ENCODE assay signal across 32 mouse cellular contexts in genomic region chr3:117147414-117147813, GRCm38 (mm10).
A peak's percentile ranks its signal among the peaks of the same experiment; 100 is the strongest.
DNase-seq lines count a peak whose midpoint lies in the region; ATAC-seq and TF ChIP-seq lines count a peak whose summit lies in the region.
"Had no signal": no experiment of that assay in that cellular context is flagged by ENCODE, and none has a peak within 500 bp of the region (broad histone marks: within the 10 kb centered on the region; RNA-seq: fewer than 3 reads in every experiment).

No protein-coding gene starts in this region.

- TF ChIP-seq EP300 in heart, adult 2 months (IDR thresholded peaks at IDR 0.05; ENCODE audit: insufficient read depth, low read depth, low read length) = no peak
- TF ChIP-seq EP300 in liver, postnatal 0 days (IDR thresholded peaks at IDR 0.05; ENCODE audit: low read depth) = no peak

- H3K9ac ChIP-seq in heart, adult 2 months (ENCODE audit: low read depth, low read length) = no peak overlapping the region
- no peak overlapping the region for H3K9ac ChIP-seq in liver, postnatal 0 days (replicated peaks)
- H3K9ac ChIP-seq in liver, embryonic 11.5 days (ENCODE audit: low read depth, low read length) = no peak overlapping the region
- no peak overlapping the region for H3K9ac ChIP-seq in intestine, embryonic 15.5 days
- H3K9ac ChIP-seq: embryonic facial prominence, embryonic 15.5 days; forebrain, embryonic 12.5 days; forebrain, postnatal 0 days; hindbrain, embryonic 13.5 days; kidney, embryonic 15.5 days; limb, embryonic 13.5 days; liver, embryonic 13.5 days; neural tube, embryonic 15.5 days; stomach, embryonic 15.5 days had no signal

- no peaks in the 10 kb centered on the region for H3K79me2 ChIP-seq in heart, adult 2 months (replicated peaks; ENCODE audit: control insufficient read depth, insufficient read depth, low read length)

- WGBS in heart, adult 2 months = 89% methylated on average over 2 of the region's 2 CpGs
- 78% methylated on average over 2 of the region's 2 CpGs for WGBS in liver, postnatal 0 days (ENCODE audit: insufficient replicate concordance)
- 86% methylated on average over 2 of the region's 2 CpGs for WGBS in liver, embryonic 11.5 days
- 89% methylated on average over 2 of the region's 2 CpGs for WGBS in intestine, embryonic 15.5 days

- in situ Hi-C loops in Patski (cut with MboI; ENCODE audit: low pct_unique_long_range_greater_than_20kb) = no loop called here

- TF ChIP-seq CTCF in heart, adult 2 months (IDR thresholded peaks at IDR 0.05) = peak; percentile 19; the same call in 1 of the 2 replicates
- TF ChIP-seq CTCF in liver, postnatal 0 days (IDR thresholded peaks at IDR 0.05; ENCODE audit: low read depth) = 0 out of 2 replicates have a peak, but pooled peaks have one; percentile 8
- peak; percentile 63 for TF ChIP-seq CTCF in E14TG2a.4 (conservative IDR thresholded peaks at IDR 0.05; ENCODE audit: low read length)
- peak; percentile 49 for TF ChIP-seq CTCF in Patski (IDR thresholded peaks at IDR 0.05)

- H3K27me3 ChIP-seq in heart, adult 2 months (ENCODE audit: control insufficient read depth, insufficient read depth, low read length) = no peaks in the 10 kb centered on the region
- no peaks in the 10 kb centered on the region for H3K27me3 ChIP-seq in liver, postnatal 0 days (ENCODE audit: insufficient read depth, low read length)
- H3K27me3 ChIP-seq in liver, embryonic 11.5 days (replicated peaks; ENCODE audit: control insufficient read depth, insufficient read depth, low read length) = no peaks in the 10 kb centered on the region
- H3K27me3 ChIP-seq in E14TG2a.4 (ENCODE audit: insufficient read depth, low read length) (no peaks in the 10 kb centered on the region), Patski (no peaks in the 10 kb centered on the region)
- H3K27me3 ChIP-seq in intestine, embryonic 15.5 days (replicated peaks) = no peaks in the 10 kb centered on the region
- H3K27me3 ChIP-seq: embryonic facial prominence, embryonic 15.5 days; forebrain, embryonic 12.5 days; hindbrain, embryonic 13.5 days; kidney, embryonic 15.5 days; limb, embryonic 13.5 days; liver, embryonic 13.5 days; neural tube, embryonic 15.5 days; stomach, embryonic 15.5 days had no signal

- CTCF ChIA-PET in Patski (lab: Charles Lee) = no interaction called here

- DNase-seq in heart, adult 2 months = no peak
- DNase-seq in heart, adult 9 months (ENCODE audit: low spot score in 2 of 2) = no peak
- DNase-seq in liver, postnatal 0 days = no peak
- DNase-seq in liver, embryonic 11.5 days (ENCODE audit: low spot score) = no peak
- no peak for DNase-seq in Patski (ENCODE audit: low read depth, low spot score)
- DNase-seq in T-cell, adult 2 months (ENCODE audit: low spot score) = no peak
- DNase-seq: adrenal gland, postnatal 25 days; cerebellum, adult 18-20 months; forebrain, postnatal 0 days; gastrocnemius, postnatal 10 days; heart, postnatal 36 days; kidney, adult 11 months; kidney, postnatal 36 days; layer of hippocampus, adult 9-11 months; liver, embryonic 13.5 days; midbrain, embryonic 14.5 days; retina, postnatal 1 day; right cerebral cortex, postnatal 14 days; thymus, postnatal 25 days had no signal

- H3K27ac ChIP-seq in heart, adult 2 months = no peak overlapping the region
- no peak overlapping the region for H3K27ac ChIP-seq in liver, postnatal 0 days (ENCODE audit: low read depth)
- H3K27ac ChIP-seq in liver, embryonic 11.5 days (ENCODE audit: low read depth, low read length) = no peak overlapping the region
- no peak overlapping the region for H3K27ac ChIP-seq in intestine, embryonic 15.5 days
- H3K27ac ChIP-seq: embryonic facial prominence, embryonic 10.5 days; embryonic facial prominence, embryonic 15.5 days; forebrain, embryonic 12.5 days; hindbrain, embryonic 13.5 days; kidney, embryonic 15.5 days; limb, embryonic 13.5 days; liver, embryonic 13.5 days; macrophage; neural tube, embryonic 15.5 days; stomach, embryonic 15.5 days had no signal

- no peak for TF ChIP-seq POLR2A in heart, adult 2 months (IDR thresholded peaks at IDR 0.05; ENCODE audit: insufficient read depth, low read depth, low read length)

- no peak overlapping the region for H3K4me2 ChIP-seq in liver, postnatal 0 days (ENCODE audit: low read depth, low read length)
- H3K4me2 ChIP-seq in liver, embryonic 11.5 days = no peak overlapping the region
- H3K4me2 ChIP-seq in intestine, embryonic 15.5 days (replicated peaks) = no peak overlapping the region
- H3K4me2 ChIP-seq: embryonic facial prominence, embryonic 15.5 days; forebrain, embryonic 12.5 days; heart, embryonic 11.5 days; hindbrain, embryonic 13.5 days; kidney, embryonic 15.5 days; limb, embryonic 13.5 days; liver, embryonic 13.5 days; neural tube, embryonic 15.5 days; stomach, embryonic 15.5 days had no signal

- intact Hi-C loops in heart, adult 2 months (cut with DNase I) = no loop called here

- no peak overlapping the region for H3K4me3 ChIP-seq in heart, adult 2 months
- H3K4me3 ChIP-seq in liver, postnatal 0 days (ENCODE audit: low read depth, low read length) = no peak overlapping the region
- H3K4me3 ChIP-seq in liver, embryonic 11.5 days (ENCODE audit: low read depth, low read length) = no peak overlapping the region
- H3K4me3 ChIP-seq in E14TG2a.4 (replicated peaks; ENCODE audit: low read length) = no peak overlapping the region
- H3K4me3 ChIP-seq in intestine, embryonic 15.5 days (replicated peaks) = no peak overlapping the region
- H3K4me3 ChIP-seq: embryonic facial prominence, embryonic 10.5 days; embryonic facial prominence, embryonic 15.5 days; forebrain, embryonic 12.5 days; hindbrain, embryonic 13.5 days; kidney, embryonic 15.5 days; limb, embryonic 13.5 days; liver, embryonic 13.5 days; neural tube, embryonic 15.5 days; stomach, embryonic 15.5 days had no signal

- H3K36me3 ChIP-seq in heart, adult 2 months (ENCODE audit: control insufficient read depth, insufficient read depth, low read length) = no peaks in the 10 kb centered on the region
- H3K36me3 ChIP-seq in liver, postnatal 0 days (replicated peaks; ENCODE audit: insufficient read depth, low read length) = no peaks in the 10 kb centered on the region
- no peaks in the 10 kb centered on the region for H3K36me3 ChIP-seq in liver, embryonic 11.5 days (ENCODE audit: control insufficient read depth, insufficient read depth, low read length)
- H3K36me3 ChIP-seq in E14TG2a.4 (ENCODE audit: insufficient read depth, low read length) = no peaks in the 10 kb centered on the region
- no peaks in the 10 kb centered on the region for H3K36me3 ChIP-seq in intestine, embryonic 15.5 days
- H3K36me3 ChIP-seq: embryonic facial prominence, embryonic 10.5 days; embryonic facial prominence, embryonic 15.5 days; forebrain, embryonic 12.5 days; hindbrain, embryonic 13.5 days; kidney, embryonic 15.5 days; limb, embryonic 13.5 days; liver, embryonic 13.5 days; neural tube, embryonic 15.5 days; stomach, embryonic 15.5 days had no signal

- no peaks in the 10 kb centered on the region; the same call in 1 of the 2 replicates for H3K9me3 ChIP-seq in liver, postnatal 0 days (ENCODE audit: low read length)
- H3K9me3 ChIP-seq in liver, embryonic 11.5 days (ENCODE audit: control insufficient read depth, low read length) = no peaks in the 10 kb centered on the region
- H3K9me3 ChIP-seq in E14TG2a.4 (ENCODE audit: low read length) = peaks cover 6% of the 10 kb centered on the region; the same call in 1 of the 2 replicates
- no peaks in the 10 kb centered on the region for H3K9me3 ChIP-seq in intestine, embryonic 15.5 days
- H3K9me3 ChIP-seq: embryonic facial prominence, embryonic 10.5 days; embryonic facial prominence, embryonic 15.5 days; forebrain, embryonic 12.5 days; hindbrain, embryonic 13.5 days; kidney, embryonic 15.5 days; limb, embryonic 13.5 days; neural tube, embryonic 15.5 days; stomach, embryonic 15.5 days had no signal

- ATAC-seq in liver, postnatal 0 days = no peak
- ATAC-seq in liver, embryonic 11.5 days (replicated peaks; ENCODE audit: low FRiP score) = no peak
- ATAC-seq in Patski = no peak
- no peak for ATAC-seq in intestine, embryonic 15.5 days
- ATAC-seq: forebrain, postnatal 0 days; lung, postnatal 0 days had no signal

- H3K4me1 ChIP-seq in heart, adult 2 months (ENCODE audit: control insufficient read depth, insufficient read depth, low read length) = no peaks in the 10 kb centered on the region
- no peaks in the 10 kb centered on the region for H3K4me1 ChIP-seq in liver, postnatal 0 days (ENCODE audit: insufficient read depth)
- H3K4me1 ChIP-seq in liver, embryonic 11.5 days (replicated peaks; ENCODE audit: control insufficient read depth, insufficient read depth, low read length) = no peaks in the 10 kb centered on the region
- H3K4me1 ChIP-seq in E14TG2a.4 (replicated peaks; ENCODE audit: low read depth, low read length) = no peaks in the 10 kb centered on the region
- H3K4me1 ChIP-seq in intestine, embryonic 15.5 days (replicated peaks) = no peaks in the 10 kb centered on the region
- H3K4me1 ChIP-seq: embryonic facial prominence, embryonic 10.5 days; embryonic facial prominence, embryonic 15.5 days; forebrain, embryonic 12.5 days; hindbrain, embryonic 13.5 days; kidney, embryonic 15.5 days; limb, embryonic 13.5 days; liver, embryonic 13.5 days; neural tube, embryonic 15.5 days; stomach, embryonic 15.5 days had no signal

- POLR2A ChIA-PET in Patski (lab: Charles Lee) = interaction anchor here (0.6 kb wide), 1 partner anchor 244 kb away, joined by 14 read pairs; no protein-coding TSS in a partner anchor

Comparison
In these comparisons a context has a peak if more than half of its experiments do, and no peak if none do; other contexts are left out.
1. CTCF ChIP-seq: peak in every context shown above with its lines; median percentile 63 in E14TG2a.4; 49 in Patski; 19 in heart, adult 2 months; 8 in liver, postnatal 0 days.